Mouse (Mus musculus) CH12.LX (cell line): ENCODE measurements at regions not wholly inside any gene's neighbourhood (a gene's known extent, or its start where the extent isn't known, plus 50 kb on each side); places are given as distances from the start of the nearest gene placed in this dataset.

Experiments used
- DNase-seq: peaks from one replicate; pipeline ENCODE4 v3.0.0-alpha.2; 2013; ENCODE audit errors: extremely low read depth
- H3K27ac ChIP-seq: 2 replicates; pipeline ENCODE4 v1.5.1; 2012; ENCODE audit warnings: low read depth, mild to moderate bottlenecking, control low read depth, moderate library complexity; ENCODE audit not compliant: insufficient read depth
- H3K27me3 ChIP-seq: replicated peaks from 2 replicates; pipeline ENCODE3; 2012; ENCODE audit warnings: inconsistent platforms
- H3K36me3 ChIP-seq, 2 experiments: replicated peaks in 1 of 2; 2 replicates each; pipeline versions ENCODE3 to v1.6.1; 2012; ENCODE audit warnings: inconsistent platforms in 1 of 2, low read length in 1 of 2, mild to moderate bottlenecking in 1 of 2, mixed read lengths in 1 of 2, moderate library complexity in 1 of 2; ENCODE audit not compliant: control insufficient read depth in 1 of 2, insufficient read depth in 1 of 2
- H3K4me1 ChIP-seq, 2 experiments: 2 replicates each; pipeline ENCODE4 v1.6.1; 2012; ENCODE audit warnings: inconsistent platforms in 1 of 2, moderate library complexity in 1 of 2; ENCODE audit not compliant: insufficient read depth in 2 of 2, control insufficient read depth in 1 of 2
- H3K4me2 ChIP-seq: 2 replicates; pipeline ENCODE4 v1.6.1; 2012; ENCODE audit warnings: low read depth, mild to moderate bottlenecking, control low read depth; ENCODE audit not compliant: poor library complexity, insufficient read depth, severe bottlenecking
- H3K4me3 ChIP-seq, 3 experiments: fragments of 150-350 bp in 1 of 3; sonication (generic) in 1 of 3; replicated peaks in 1 of 3; 2 replicates each; pipeline versions ENCODE3 to v1.5.1; 2011 to 2012; ENCODE audit warnings: low read depth in 2 of 3, low read length in 2 of 3, mild to moderate bottlenecking in 2 of 3, moderate library complexity in 2 of 3, control low read depth in 1 of 3, improper control_type of control experiment in 1 of 3, inconsistent platforms in 1 of 3, mixed read lengths in 1 of 3; ENCODE audit not compliant: poor library complexity in 1 of 3
- H3K79me2 ChIP-seq: replicated peaks from 2 replicates; pipeline ENCODE4 v1.6.1; 2012; ENCODE audit warnings: mild to moderate bottlenecking, moderate library complexity; ENCODE audit not compliant: control insufficient read depth, poor library complexity, insufficient read depth, severe bottlenecking; ENCODE audit errors: extremely low read depth
- H3K9ac ChIP-seq: 2 replicates; pipeline ENCODE4 v1.6.1; 2012; ENCODE audit warnings: low read depth, mild to moderate bottlenecking, control low read depth, moderate library complexity; ENCODE audit not compliant: insufficient read depth
- H3K9me3 ChIP-seq: replicated peaks from 2 replicates; pipeline ENCODE3; 2012; ENCODE audit warnings: low read length, inconsistent platforms, mixed read lengths
- BHLHE40 ChIP-seq: IDR thresholded peaks from 2 replicates; pipeline ENCODE4 v1.6.1; 2011; ENCODE audit warnings: mild to moderate bottlenecking, low read depth, low read length, improper control_type of control experiment
- CHD1 ChIP-seq: IDR thresholded peaks from 2 replicates; pipeline ENCODE4 v1.6.1; 2012; ENCODE audit warnings: low read depth, low read length, improper control_type of control experiment, inconsistent platforms
- CHD2 ChIP-seq: IDR thresholded peaks from 2 replicates; pipeline ENCODE4 v1.6.1; 2011; ENCODE audit warnings: low read length, improper control_type of control experiment
- CTCF ChIP-seq, 2 experiments: IDR thresholded peaks in 1 of 2; conservative IDR thresholded peaks in 1 of 2; 2 replicates each; pipeline ENCODE4 v1.5.1; 2011 to 2012; ENCODE audit warnings: low read depth in 2 of 2, low read length in 2 of 2, improper control_type of control experiment in 1 of 2, inconsistent platforms in 1 of 2, mild to moderate bottlenecking in 1 of 2, moderate library complexity in 1 of 2
- E2F4 ChIP-seq: IDR thresholded peaks from 2 replicates; pipeline ENCODE4 v1.6.1; 2011; ENCODE audit warnings: low read depth, low read length, improper control_type of control experiment; ENCODE audit not compliant: insufficient replicate concordance
- ELF1 ChIP-seq: IDR thresholded peaks from 2 replicates; pipeline ENCODE4 v1.6.1; 2014; ENCODE audit warnings: low read depth, mild to moderate bottlenecking, inconsistent platforms, low read length, improper control_type of control experiment
- GABPA ChIP-seq: IDR thresholded peaks from 2 replicates; pipeline ENCODE4 v1.6.1; 2012; ENCODE audit warnings: low read depth, low read length, improper control_type of control experiment, inconsistent platforms; ENCODE audit not compliant: insufficient replicate concordance
- IRF4 ChIP-seq: IDR thresholded peaks from 2 replicates; pipeline ENCODE4 v1.6.1; 2014; ENCODE audit warnings: low read depth, mild to moderate bottlenecking, inconsistent platforms, low read length, improper control_type of control experiment
- JUND ChIP-seq: conservative IDR thresholded peaks from 2 replicates; pipeline ENCODE4 v1.6.1; 2011; ENCODE audit warnings: low read depth, low read length, improper control_type of control experiment
- KAT2A ChIP-seq: IDR thresholded peaks from 2 replicates; pipeline ENCODE4 v1.6.1; 2012; ENCODE audit warnings: low read length, improper control_type of control experiment, inconsistent platforms; ENCODE audit not compliant: insufficient replicate concordance
- MAFK ChIP-seq: IDR thresholded peaks from 2 replicates; pipeline ENCODE4 v1.6.1; 2011; ENCODE audit warnings: low read length, improper control_type of control experiment; ENCODE audit not compliant: insufficient replicate concordance
- MAX ChIP-seq: IDR thresholded peaks from 2 replicates; pipeline ENCODE4 v1.6.1; 2011; ENCODE audit warnings: low read length, improper control_type of control experiment
- MAZ ChIP-seq: IDR thresholded peaks from 2 replicates; pipeline ENCODE4 v1.6.1; 2012; ENCODE audit warnings: low read depth, mild to moderate bottlenecking, inconsistent platforms, low read length, improper control_type of control experiment, moderate library complexity
- MXI1 ChIP-seq: IDR thresholded peaks from 2 replicates; pipeline ENCODE4 v1.6.1; 2011; ENCODE audit warnings: mild to moderate bottlenecking, low read depth, low read length, improper control_type of control experiment
- MYC ChIP-seq: IDR thresholded peaks from 2 replicates; pipeline ENCODE4 v1.6.1; 2011; ENCODE audit warnings: low read depth, mild to moderate bottlenecking, improper control_type of control experiment, low read length
- NRF1 ChIP-seq: IDR thresholded peaks from 2 replicates; pipeline ENCODE4 v1.6.1; 2014; ENCODE audit warnings: low read depth, mild to moderate bottlenecking, inconsistent platforms, low read length, improper control_type of control experiment, moderate library complexity
- PAX5 ChIP-seq: IDR thresholded peaks from 2 replicates; pipeline ENCODE4 v1.6.1; 2012; ENCODE audit warnings: low read length, inconsistent platforms, mixed read lengths
- POLR2AphosphoS2 ChIP-seq: IDR thresholded peaks from 2 replicates; pipeline ENCODE4 v1.6.1; 2011; ENCODE audit warnings: low read depth, low read length, improper control_type of control experiment
- RCOR1 ChIP-seq: conservative IDR thresholded peaks from 2 replicates; pipeline ENCODE4 v1.6.1; 2012; ENCODE audit warnings: low read depth, mild to moderate bottlenecking, inconsistent platforms, low read length, improper control_type of control experiment
- SMC3 ChIP-seq: IDR thresholded peaks from 2 replicates; pipeline ENCODE4 v1.6.1; 2011; ENCODE audit warnings: low read depth, low read length, improper control_type of control experiment
- TCF12 ChIP-seq: IDR thresholded peaks from 2 replicates; pipeline ENCODE4 v1.6.1; 2014; ENCODE audit warnings: low read depth, mild to moderate bottlenecking, inconsistent platforms, low read length, improper control_type of control experiment
- UBTF ChIP-seq: IDR thresholded peaks from 2 replicates; pipeline ENCODE4 v1.6.1; 2012; ENCODE audit warnings: low read depth, mild to moderate bottlenecking, inconsistent platforms, low read length, improper control_type of control experiment, moderate library complexity
- USF1 ChIP-seq: IDR thresholded peaks from 2 replicates; pipeline ENCODE4 v1.6.1; 2014; ENCODE audit warnings: low read depth, mild to moderate bottlenecking, inconsistent platforms, low read length, improper control_type of control experiment
- USF2 ChIP-seq: conservative IDR thresholded peaks from 2 replicates; pipeline ENCODE4 v1.6.1; 2011; ENCODE audit warnings: low read depth, low read length, improper control_type of control experiment
- ZC3H11A ChIP-seq: IDR thresholded peaks from 2 replicates; pipeline ENCODE4 v1.6.1; 2012; ENCODE audit warnings: low read depth, mild to moderate bottlenecking, inconsistent platforms, low read length, improper control_type of control experiment
- ZKSCAN1 ChIP-seq: IDR thresholded peaks from 2 replicates; pipeline ENCODE4 v1.6.1; 2012; ENCODE audit warnings: low read depth, inconsistent platforms, low read length, improper control_type of control experiment, borderline replicate concordance
- ZNF384 ChIP-seq: IDR thresholded peaks from 2 replicates; pipeline ENCODE4 v1.6.1; 2012; ENCODE audit warnings: low read depth, low read length, improper control_type of control experiment, inconsistent platforms
- dilution Hi-C: fragments of 300-500 bp; cut with MboI; formaldehyde crosslinking; loops from 2 replicates; pipeline ENCODE4 v1.14.3; 2020; ENCODE audit warnings: low sequenced_read_pairs; ENCODE audit not compliant: extremely low pct_unique_long_range_greater_than_20kb, extremely low pct_ligation_motif_present
- in situ Hi-C: fragments of 300-500 bp; cut with MboI; formaldehyde crosslinking; loops from 3 replicates; pipeline ENCODE4 v1.14.3; 2019; ENCODE audit warnings: low sequenced_read_pairs, low pct_ligation_motif_present, low pct_unique_long_range_greater_than_20kb, mixed read lengths

- H3K27me3 ChIP-seq, result no peaks in the 10 kb centered on the region
- peaks cover 35 to 66% of the 10 kb centered on the region in 2 experiments for H3K4me1 ChIP-seq
- peak overlapping the region; percentile 31 to 50 (median 48) for H3K4me3 ChIP-seq
- no peak for DNase-seq
- dilution Hi-C loops (no loop called here), in situ Hi-C loops (no loop called here)
- TF ChIP-seq MAX, result no peak
- 0 out of 2 replicates have a peak, but pooled peaks have one; percentile 0 for TF ChIP-seq SMC3
- peak; percentile 47 for TF ChIP-seq USF2
- TF ChIP-seq POLR2AphosphoS2, result 0 out of 2 replicates have a peak, but pooled peaks have one; percentile 11
- TF ChIP-seq IRF4, result no peak; the same call in 1 of the 2 replicates
- TF ChIP-seq CHD1, result peak; percentile 91
- TF ChIP-seq TCF12, result 0 out of 2 replicates have a peak, but pooled peaks have one; percentile 7
- TF ChIP-seq E2F4, result no peak
- H3K9ac ChIP-seq, result peak overlapping the region; percentile 100
- peaks cover 0 to 4% of the 10 kb centered on the region in 2 experiments for H3K36me3 ChIP-seq
- peak overlapping the region; percentile 95 for H3K27ac ChIP-seq
- H3K79me2 ChIP-seq, result peaks cover 6% of the 10 kb centered on the region
- peaks cover 3% of the 10 kb centered on the region for H3K9me3 ChIP-seq
- peak overlapping the region; percentile 77 for H3K4me2 ChIP-seq
Measured at GRCm38 (mm10) chr16:84604272-84604975, 89.5 kb downstream of the A730009L09Rik start.

- Histone ChIP-seq H3K4me3 (peak overlapping the region; percentile 31 to 48 (median 44)), H3K9ac (peak overlapping the region; percentile 100), H3K27me3 (no peaks in the 10 kb centered on the region), H3K9me3 (peaks cover 5% of the 10 kb centered on the region), H3K4me1 (peaks cover 35 to 80% of the 10 kb centered on the region in 2 experiments), H3K4me2 (peak overlapping the region; percentile 99), H3K27ac (peak overlapping the region; percentile 100), H3K79me2 (peaks cover 6% of the 10 kb centered on the region), H3K36me3 (peaks cover 0 to 4% of the 10 kb centered on the region in 2 experiments)
- in situ Hi-C loops (loop anchor here (5.0 kb wide), 1 partner anchor 101 kb away; no protein-coding TSS in a partner anchor), dilution Hi-C loops (no loop called here)
- DNase-seq, result peak; percentile 98
- TF ChIP-seq MXI1, result peak; percentile 9; the same call in 1 of the 2 replicates
- TF ChIP-seq PAX5, result no peak
- TF ChIP-seq MAFK, result peak; percentile 71
- TF ChIP-seq NRF1, result no peak
- no peak for TF ChIP-seq GABPA
- peak; percentile 51 for TF ChIP-seq ELF1
- TF ChIP-seq IRF4, result peak; percentile 96
- no peak for TF ChIP-seq ZC3H11A
- no peak for TF ChIP-seq ZKSCAN1
- peak; percentile 86 for TF ChIP-seq MAX
- peak; percentile 79 for TF ChIP-seq MAZ
- peak; percentile 84 for TF ChIP-seq BHLHE40
- no peak for TF ChIP-seq USF1
- TF ChIP-seq SMC3, result peak; percentile 52
- peak; percentile 78; the same call in 1 of the 2 replicates for TF ChIP-seq RCOR1
- TF ChIP-seq CHD2, result peak; percentile 80; the same call in 1 of the 2 replicates
- peak; percentile 97 for TF ChIP-seq CHD1
- peak; percentile 91 for TF ChIP-seq ZNF384
- peak; percentile 96 for TF ChIP-seq JUND
- TF ChIP-seq UBTF, result no peak
- peak; percentile 44 for TF ChIP-seq MYC
- TF ChIP-seq KAT2A, result peak; percentile 73; the same call in 1 of the 2 replicates
- no peak for TF ChIP-seq USF2
- peak; percentile 98 for TF ChIP-seq TCF12
- TF ChIP-seq POLR2AphosphoS2, result peak; percentile 96
- no peak for TF ChIP-seq CTCF (conservative IDR thresholded peaks at IDR 0.05 in 1 of 2, IDR thresholded peaks at IDR 0.05 in 1 of 2; ENCODE audit: low read depth in 2 of 2, low read length in 2 of 2)
Measured at GRCm38 (mm10) chr16:84606010-84606803, 91.3 kb downstream of the A730009L09Rik start.
